Mouse (Mus musculus) CH12.LX (cell line): ENCODE data around the gene Gli3.

Source experiments
- CHD1 ChIP-seq: IDR thresholded peaks from 2 replicates; pipeline ENCODE4 v1.6.1; 2012; ENCODE audit warnings: low read depth, low read length, improper control_type of control experiment, inconsistent platforms
- CTCF ChIP-seq, 2 experiments: IDR thresholded peaks in 1 of 2; conservative IDR thresholded peaks in 1 of 2; 2 replicates each; pipeline ENCODE4 v1.5.1; 2011 to 2012; ENCODE audit warnings: low read depth in 2 of 2, low read length in 2 of 2, improper control_type of control experiment in 1 of 2, inconsistent platforms in 1 of 2, mild to moderate bottlenecking in 1 of 2, moderate library complexity in 1 of 2
- NRF1 ChIP-seq: IDR thresholded peaks from 2 replicates; pipeline ENCODE4 v1.6.1; 2014; ENCODE audit warnings: low read depth, mild to moderate bottlenecking, inconsistent platforms, low read length, improper control_type of control experiment, moderate library complexity
- POLR2A ChIP-seq: IDR thresholded peaks from 2 replicates; pipeline ENCODE4 v1.6.1; 2011; ENCODE audit warnings: low read depth, mild to moderate bottlenecking, improper control_type of control experiment, low read length
- TCF12 ChIP-seq: IDR thresholded peaks from 2 replicates; pipeline ENCODE4 v1.6.1; 2014; ENCODE audit warnings: low read depth, mild to moderate bottlenecking, inconsistent platforms, low read length, improper control_type of control experiment
- USF1 ChIP-seq: IDR thresholded peaks from 2 replicates; pipeline ENCODE4 v1.6.1; 2014; ENCODE audit warnings: low read depth, mild to moderate bottlenecking, inconsistent platforms, low read length, improper control_type of control experiment
- USF2 ChIP-seq: conservative IDR thresholded peaks from 2 replicates; pipeline ENCODE4 v1.6.1; 2011; ENCODE audit warnings: low read depth, low read length, improper control_type of control experiment

DNA sequence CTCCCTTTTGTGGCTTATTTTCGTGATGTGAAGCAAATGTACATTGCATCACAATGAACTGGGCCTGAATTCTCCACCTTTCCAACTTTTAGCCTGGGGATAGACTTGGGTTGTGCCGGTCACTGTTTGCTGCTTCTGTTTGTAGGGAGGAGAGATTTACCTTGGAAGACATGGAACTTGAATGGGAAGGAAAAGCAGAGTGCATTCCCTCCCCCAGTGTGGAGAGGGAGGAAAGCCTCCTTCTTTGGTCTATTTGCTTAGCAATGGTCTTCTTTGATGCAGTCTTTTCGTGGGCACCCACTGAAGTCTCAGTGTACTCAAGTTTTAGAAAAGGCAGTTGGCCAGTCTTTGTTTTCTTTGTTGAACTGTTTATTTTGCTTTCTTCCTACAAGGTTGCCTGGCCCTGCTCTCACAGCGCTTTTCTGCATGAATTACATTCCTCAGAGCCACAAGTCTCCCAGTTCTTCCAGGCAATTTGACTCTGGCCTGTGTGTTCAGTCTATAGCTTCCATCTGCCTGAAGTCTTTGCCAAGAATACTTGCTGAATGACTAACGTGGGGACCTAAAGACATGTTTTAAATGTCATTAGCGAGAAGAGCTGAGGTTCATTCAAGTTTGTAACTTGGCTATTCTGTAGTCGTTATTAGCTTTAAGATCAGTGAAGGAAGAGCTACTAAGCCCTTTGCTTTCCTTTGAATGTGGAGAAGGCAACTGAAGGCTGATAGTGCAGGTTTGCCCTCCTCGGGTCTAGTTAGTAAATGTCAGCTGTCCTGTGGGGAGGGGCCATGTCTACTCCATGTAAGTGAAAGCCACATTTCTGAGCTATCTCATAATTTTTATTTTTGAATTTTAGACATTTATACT lies 161.7 kb downstream of the Gli3 start:
- no peak for TF ChIP-seq CHD1
- no peak for TF ChIP-seq USF2
- TF ChIP-seq POLR2A, result no peak
- TF ChIP-seq NRF1, result no peak
- no peak for TF ChIP-seq CTCF (conservative IDR thresholded peaks at IDR 0.05 in 1 of 2, IDR thresholded peaks at IDR 0.05 in 1 of 2; ENCODE audit: low read depth in 2 of 2, low read length in 2 of 2)
- no peak for TF ChIP-seq TCF12
- TF ChIP-seq USF1, result no peak
